Mouse (Mus musculus): ENCODE measurements around the gene Arhgef5. TPM values are rescaled to one million over a fixed set of nuclear protein-coding genes. Genes with fewer than 3 reads are reported as not detected.

Arhgef5 gene
- total RNA-seq (2023), result under 1 TPM; 0.31 to 0.49 TPM

DNA sequence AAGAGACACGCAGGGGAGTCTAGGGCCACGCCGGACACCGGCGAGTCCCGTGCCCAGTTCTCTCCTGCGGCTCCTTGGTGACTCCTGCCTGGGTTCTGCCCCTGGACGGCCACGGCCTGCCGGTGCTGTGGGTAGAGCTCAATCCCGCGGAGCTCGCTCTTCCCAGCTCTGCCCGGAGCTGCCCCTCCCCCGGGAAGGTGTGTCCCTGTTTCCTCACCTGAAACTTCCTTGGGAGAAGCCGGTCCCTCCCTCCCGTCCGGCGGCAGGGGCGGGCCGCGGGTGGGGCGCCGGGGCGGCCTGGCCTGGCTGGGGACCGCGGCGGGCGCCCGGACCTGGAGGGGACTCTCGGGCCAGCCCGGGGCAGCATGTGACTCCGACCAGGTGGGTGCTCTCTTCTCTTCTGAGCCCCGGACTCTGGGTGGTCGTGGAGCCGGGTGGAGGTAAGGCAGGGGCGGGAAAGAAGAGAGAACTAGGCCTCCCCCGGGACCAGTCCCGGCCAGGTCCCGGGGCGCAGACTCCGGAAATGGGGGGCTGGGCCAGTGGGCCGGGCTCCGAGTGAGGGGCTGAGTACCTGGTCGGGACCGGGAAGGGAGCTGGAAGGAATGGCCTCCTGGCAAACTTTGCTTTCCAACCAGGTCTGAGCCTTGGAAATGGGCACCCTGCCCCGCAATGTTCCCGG lies at the start of gene Arhgef5:
Gene Arhgef5 (plus strand): TSS at position 220 of the 679 bp plus-strand sequence.

DNA sequence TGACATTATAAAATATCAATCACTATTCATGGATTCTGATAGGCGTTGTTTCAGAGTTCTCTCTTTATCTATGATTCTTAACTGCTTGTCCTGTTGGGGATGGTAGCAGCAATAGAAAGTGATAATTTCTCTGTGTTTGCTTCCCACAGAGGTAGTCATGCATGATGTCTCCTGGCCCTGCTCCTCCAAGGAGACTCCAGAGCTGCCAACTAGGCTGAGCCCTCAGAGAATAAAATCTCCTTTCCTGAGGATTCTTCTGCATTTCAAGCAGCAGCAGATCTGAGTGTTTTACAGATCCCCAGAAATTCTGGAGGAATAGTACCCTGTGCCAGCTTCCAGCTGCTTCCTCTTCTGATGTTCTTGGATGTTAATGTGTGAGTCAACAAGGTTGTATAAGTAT lies 34.1 kb upstream of the Arhgef5 start, which contains the start of gene Olfr47:
Gene Olfr47 (plus strand): TSS at position 275 of the 400 bp plus-strand sequence.

DNA sequence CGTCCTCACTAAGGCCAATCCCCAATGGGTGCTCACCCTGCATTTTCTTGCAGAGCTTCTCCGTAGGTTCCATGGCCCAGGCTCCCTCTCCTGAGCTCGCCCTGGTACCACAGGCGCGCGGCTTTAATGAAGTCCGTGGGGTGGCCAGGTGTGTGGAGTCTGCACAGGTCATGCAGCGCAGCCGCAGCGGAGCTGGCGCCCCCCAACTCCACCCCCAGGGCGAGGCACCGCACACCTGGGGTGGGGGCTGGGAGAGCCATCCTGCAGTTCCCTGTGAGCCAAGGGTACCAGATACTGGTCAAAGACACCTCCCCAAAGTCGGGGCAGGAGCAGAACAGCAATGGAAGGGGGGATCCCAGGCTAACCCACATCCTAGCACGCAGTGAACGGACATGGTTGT lies 44.1 kb downstream of the Arhgef5 start, which contains the start of gene Nobox:
Gene Nobox (minus strand): TSS at position 101 of the 400 bp plus-strand sequence.

Other genes with a start within 250 kb of the Arhgef5 start
- not detected for gene Olfr441, start 159.2 kb upstream of the Arhgef5 start, total RNA-seq (2023)
- gene Olfr237-ps1, start 119.0 kb upstream of the Arhgef5 start, total RNA-seq (2023), result not detected
- not detected for gene Olfr437, start 102.3 kb upstream of the Arhgef5 start, total RNA-seq (2023)
- gene Olfr13, start 93.4 kb upstream of the Arhgef5 start, total RNA-seq (2023), result not detected
- gene Olfr435, start 68.4 kb upstream of the Arhgef5 start, total RNA-seq (2023), result not detected
- gene Olfr434, start 52.6 kb upstream of the Arhgef5 start, total RNA-seq (2023), result not detected
- not detected for gene Olfr47, start 34.1 kb upstream of the Arhgef5 start, total RNA-seq (2023)
- gene Nobox, start 44.0 kb downstream of the Arhgef5 start, total RNA-seq (2023), result not detected

All from neutrophil, adult 59 days (primary cell).